In genomic region chr2:84735346-84735920, GRCm38 (mm10) we compare ENCODE assay signal across 8 mouse cellular contexts. TPM values are rescaled to one million over a fixed set of nuclear protein-coding genes. Genes with fewer than 3 reads are reported as not detected.
DNase-seq lines count a peak whose midpoint lies in the region; ATAC-seq and TF ChIP-seq lines count a peak whose summit lies in the region.

No protein-coding gene starts in this region.

- no peaks in the 10 kb centered on the region for H3K27me3 ChIP-seq in embryonic facial prominence, embryonic 12.5 days
- H3K27me3 ChIP-seq in intestine, embryonic 16.5 days (replicated peaks; ENCODE audit: control insufficient read depth, insufficient read depth, low read length) = peaks cover 9% of the 10 kb centered on the region
- H3K27me3 ChIP-seq in midbrain, postnatal 0 days (ENCODE audit: insufficient read depth, low read length) = no peaks in the 10 kb centered on the region

- H3K9me3 ChIP-seq in embryonic facial prominence, embryonic 12.5 days = no peaks in the 10 kb centered on the region
- no peaks in the 10 kb centered on the region for H3K9me3 ChIP-seq in intestine, embryonic 16.5 days (ENCODE audit: control insufficient read depth, low read length)
- no peaks in the 10 kb centered on the region for H3K9me3 ChIP-seq in midbrain, postnatal 0 days (ENCODE audit: low read length)

- no peak for ATAC-seq in embryonic facial prominence, embryonic 12.5 days (ENCODE audit: insufficient number of reproducible peaks, insufficient read depth, low FRiP score, low TSS enrichment)
- ATAC-seq in intestine, embryonic 16.5 days = 0 out of 2 replicates have a peak, but pooled peaks have one; percentile 24
- no peak for ATAC-seq in midbrain, postnatal 0 days (ENCODE audit: low FRiP score)

- H3K27ac ChIP-seq in embryonic facial prominence, embryonic 12.5 days = peak overlapping the region; percentile 48; the same call in 1 of the 2 replicates
- H3K27ac ChIP-seq in intestine, embryonic 16.5 days (ENCODE audit: low read length) = no peak overlapping the region
- peak overlapping the region; percentile 79; the same call in 1 of the 2 replicates for H3K27ac ChIP-seq in midbrain, postnatal 0 days (ENCODE audit: low read depth, low read length)

- 0 out of 2 replicates have a peak, but pooled peaks cover 6% of the 10 kb centered on the region for H3K36me3 ChIP-seq in embryonic facial prominence, embryonic 12.5 days
- no peaks in the 10 kb centered on the region for H3K36me3 ChIP-seq in intestine, embryonic 16.5 days (ENCODE audit: control insufficient read depth, insufficient read depth, low read length)
- no peaks in the 10 kb centered on the region for H3K36me3 ChIP-seq in midbrain, postnatal 0 days (ENCODE audit: insufficient read depth, low read length)

- peaks cover 68% of the 10 kb centered on the region for H3K4me1 ChIP-seq in embryonic facial prominence, embryonic 12.5 days
- peaks cover 45% of the 10 kb centered on the region for H3K4me1 ChIP-seq in intestine, embryonic 16.5 days (ENCODE audit: control insufficient read depth, insufficient read depth, low read length)
- H3K4me1 ChIP-seq in midbrain, postnatal 0 days (ENCODE audit: insufficient read depth, low read length) = peaks cover 21% of the 10 kb centered on the region

- peak overlapping the region; percentile 78 for H3K4me2 ChIP-seq in embryonic facial prominence, embryonic 12.5 days (replicated peaks)
- H3K4me2 ChIP-seq in intestine, embryonic 16.5 days (ENCODE audit: low read depth, low read length) = peak overlapping the region; percentile 65
- peak overlapping the region; percentile 78 for H3K4me2 ChIP-seq in midbrain, postnatal 0 days (ENCODE audit: low read depth, low read length, poor library complexity, severe bottlenecking)

- peak overlapping the region; percentile 55 for H3K4me3 ChIP-seq in embryonic facial prominence, embryonic 12.5 days
- peak overlapping the region; percentile 45; the same call in 1 of the 2 replicates for H3K4me3 ChIP-seq in intestine, embryonic 16.5 days (ENCODE audit: low read length)
- H3K4me3 ChIP-seq in midbrain, postnatal 0 days (ENCODE audit: low read depth, low read length) = peak overlapping the region; percentile 63

- peak; percentile 20 to 24 for DNase-seq in cerebellum, postnatal 14 days
- DNase-seq in cerebellum, postnatal 4 days (ENCODE audit: low spot score in 2 of 2) = no peak
- no peak for DNase-seq in midbrain, postnatal 0 days (ENCODE audit: low spot score)
- DNase-seq in testis, postnatal 10 days (ENCODE audit: low spot score) = no peak
- no peak for DNase-seq in natural killer cell, adult 2 months (ENCODE audit: low spot score in 2 of 2)
- DNase-seq in urinary bladder, adult 18-20 months (ENCODE audit: low spot score in 2 of 2) = no peak

- no peak for TF ChIP-seq CTCF in midbrain, postnatal 0 days (IDR thresholded peaks at IDR 0.05)

- WGBS in embryonic facial prominence, embryonic 12.5 days = 17% methylated on average over 7 of the region's 7 CpGs
- WGBS in intestine, embryonic 16.5 days = 13% methylated on average over 7 of the region's 7 CpGs
- 11% methylated on average over 7 of the region's 7 CpGs for WGBS in midbrain, postnatal 0 days

- H3K9ac ChIP-seq in embryonic facial prominence, embryonic 12.5 days = peak overlapping the region; percentile 64; the same call in 1 of the 2 replicates
- no peak overlapping the region for H3K9ac ChIP-seq in intestine, embryonic 16.5 days (ENCODE audit: low read depth, low read length)
- peak overlapping the region; percentile 82; the same call in 1 of the 2 replicates for H3K9ac ChIP-seq in midbrain, postnatal 0 days (replicated peaks; ENCODE audit: low read length, poor library complexity, severe bottlenecking)

RNA-seq across cellular contexts. Expression of gene Ypel4, which starts 1.6 kb away (rescaled TPM):
- polyA plus RNA-seq in embryonic facial prominence, embryonic 12.5 days (2016; fragmentation: Nextera tagmentation; extraction: Ambion mirVana) = 12.3 and 13.7 TPM in 2 replicates
- 4.3 and 6.0 TPM in 2 replicates for polyA plus RNA-seq in intestine, embryonic 16.5 days (2015; fragmentation: Nextera tagmentation; extraction: Ambion mirVana)
- 12.9 and 15.0 TPM in 2 replicates for total RNA-seq in midbrain, postnatal 0 days (2014; rRNA removed)
- polyA plus RNA-seq in midbrain, postnatal 0 days (2015; fragmentation: Nextera tagmentation; extraction: Ambion mirVana) = 14.3 and 14.7 TPM in 2 replicates

RNA-seq across cellular contexts. Expression of gene Gm19426, which starts 8.0 kb away (rescaled TPM):
- polyA plus RNA-seq in embryonic facial prominence, embryonic 12.5 days (2016; fragmentation: Nextera tagmentation; extraction: Ambion mirVana) = 13.0 and 13.9 TPM in 2 replicates
- polyA plus RNA-seq in intestine, embryonic 16.5 days (2015; fragmentation: Nextera tagmentation; extraction: Ambion mirVana) = 5.1 and 5.4 TPM in 2 replicates
- total RNA-seq in midbrain, postnatal 0 days (2014; rRNA removed) = 0.88 and 1.1 TPM in 2 replicates
- 2.1 and 2.4 TPM in 2 replicates for polyA plus RNA-seq in midbrain, postnatal 0 days (2015; fragmentation: Nextera tagmentation; extraction: Ambion mirVana)

RNA-seq across cellular contexts. Expression of gene Clp1, which starts 8.3 kb away (rescaled TPM):
- 41.9 and 43.8 TPM in 2 replicates for polyA plus RNA-seq in embryonic facial prominence, embryonic 12.5 days (2016; fragmentation: Nextera tagmentation; extraction: Ambion mirVana)
- polyA plus RNA-seq in intestine, embryonic 16.5 days (2015; fragmentation: Nextera tagmentation; extraction: Ambion mirVana) = 28.3 and 28.4 TPM in 2 replicates
- 12.6 TPM in 2 replicates for total RNA-seq in midbrain, postnatal 0 days (2014; rRNA removed)
- polyA plus RNA-seq in midbrain, postnatal 0 days (2015; fragmentation: Nextera tagmentation; extraction: Ambion mirVana) = 12.5 and 13.4 TPM in 2 replicates

RNA-seq across cellular contexts. Expression of gene Zdhhc5, which starts 20.5 kb away (rescaled TPM):
- polyA plus RNA-seq in embryonic facial prominence, embryonic 12.5 days (2016; fragmentation: Nextera tagmentation; extraction: Ambion mirVana) = 31.2 and 33.9 TPM in 2 replicates
- 18.3 and 23.4 TPM in 2 replicates for polyA plus RNA-seq in intestine, embryonic 16.5 days (2015; fragmentation: Nextera tagmentation; extraction: Ambion mirVana)
- 39.0 and 39.4 TPM in 2 replicates for total RNA-seq in midbrain, postnatal 0 days (2014; rRNA removed)
- 14.5 and 17.9 TPM in 2 replicates for polyA plus RNA-seq in midbrain, postnatal 0 days (2015; fragmentation: Nextera tagmentation; extraction: Ambion mirVana)

RNA-seq across cellular contexts. Expression of gene Serping1, which starts 39.8 kb away (rescaled TPM):
- 24.7 and 24.9 TPM in 2 replicates for polyA plus RNA-seq in embryonic facial prominence, embryonic 12.5 days (2016; fragmentation: Nextera tagmentation; extraction: Ambion mirVana)
- polyA plus RNA-seq in intestine, embryonic 16.5 days (2015; fragmentation: Nextera tagmentation; extraction: Ambion mirVana) = 62.5 and 62.6 TPM in 2 replicates
- total RNA-seq in midbrain, postnatal 0 days (2014; rRNA removed) = 19.9 and 20.9 TPM in 2 replicates
- polyA plus RNA-seq in midbrain, postnatal 0 days (2015; fragmentation: Nextera tagmentation; extraction: Ambion mirVana) = 30.6 and 31.9 TPM in 2 replicates

Comparison
In these comparisons a context has a peak if more than half of its experiments do, and no peak if none do; other contexts are left out.
1. DNase-seq: peak in cerebellum, postnatal 14 days (2 of 2); none in cerebellum, postnatal 4 days (0 of 2), midbrain, postnatal 0 days (single experiment), testis, postnatal 10 days (single experiment), natural killer cell, adult 2 months (0 of 2) and urinary bladder, adult 18-20 months (0 of 2).
2. Peak in every context shown above with its lines, with median percentiles within 50 percentile points of each other: H3K4me2 ChIP-seq and H3K4me3 ChIP-seq.